Mouse (Mus musculus) 416B (cell line): ENCODE results near the gene Tlcd1.
A peak's percentile ranks its signal among the peaks of the same experiment; 100 is the strongest.

Source experiments
- DNase-seq: peaks from one replicate; pipeline ENCODE4 v3.0.0; 2011; ENCODE audit warnings: low read depth

Gene Tlcd1

GRCm38 (mm10) chr11:78205361-78206206 lies 29.1 kb downstream of the Tlcd1 start:
- DNase-seq = no peak

GRCm38 (mm10) chr11:78207190-78207589 lies 30.7 kb downstream of the Tlcd1 start:
- no peak for DNase-seq

GRCm38 (mm10) chr11:78209886-78210285 lies 33.4 kb downstream of the Tlcd1 start:
- no peak for DNase-seq

- no peak for DNase-seq
Observed at GRCm38 (mm10) chr11:78210615-78211014, 34.1 kb downstream of the Tlcd1 start.

- no peak for DNase-seq
Observed at GRCm38 (mm10) chr11:78211513-78211912, 35.0 kb downstream of the Tlcd1 start.

GRCm38 (mm10) chr11:78213086-78213817 lies 36.7 kb downstream of the Tlcd1 start:
- peak; percentile 92 for DNase-seq

- DNase-seq = peak; percentile 22
Observed at GRCm38 (mm10) chr11:78215709-78216317, 39.3 kb downstream of the Tlcd1 start.

- no peak for DNase-seq
Observed at GRCm38 (mm10) chr11:78223586-78223985, 47.1 kb downstream of the Tlcd1 start.
